22 mouse cellular contexts compared by ENCODE assay signal in genomic region chr1:56965879-56966579, GRCm38 (mm10). TPM values are rescaled to one million over a fixed set of nuclear protein-coding genes. Genes with fewer than 3 reads are reported as not detected.
DNase-seq lines count a peak whose midpoint lies in the region; ATAC-seq and TF ChIP-seq lines count a peak whose summit lies in the region.
"Had no signal": no experiment of that assay in that cellular context is flagged by ENCODE, and none has a peak within 500 bp of the region (broad histone marks: within the 10 kb centered on the region; RNA-seq: fewer than 3 reads in every experiment).

No protein-coding gene starts in this region.

- peak overlapping the region; percentile 28 for H3K4me3 ChIP-seq in forebrain, embryonic 15.5 days
- H3K4me3 ChIP-seq in forebrain, embryonic 11.5 days (ENCODE audit: low read depth, low read length) = no peak overlapping the region
- H3K4me3 ChIP-seq in midbrain, embryonic 11.5 days (ENCODE audit: low read depth, low read length) = no peak overlapping the region
- H3K4me3 ChIP-seq in midbrain, embryonic 16.5 days (ENCODE audit: low read depth, low read length) = no peak overlapping the region
- peak overlapping the region; percentile 17; the same call in 1 of the 2 replicates for H3K4me3 ChIP-seq in embryonic facial prominence, embryonic 15.5 days (replicated peaks)
- no peak overlapping the region for H3K4me3 ChIP-seq in limb, embryonic 14.5 days (replicated peaks; ENCODE audit: low read length)
- no peak overlapping the region for H3K4me3 ChIP-seq in kidney, embryonic 16.5 days (ENCODE audit: low read length)
- H3K4me3 ChIP-seq: erythroblast, embryonic 14.5 days; gastrocnemius, adult 2 months; heart, adult 2 months; hindbrain, embryonic 13.5 days; layer of hippocampus, adult 2 months; limb, embryonic 15.5 days; stomach, embryonic 15.5 days had no signal

- H3K9me3 ChIP-seq in forebrain, embryonic 15.5 days = no peaks in the 10 kb centered on the region
- H3K9me3 ChIP-seq in forebrain, embryonic 11.5 days (ENCODE audit: control insufficient read depth, low read length) = no peaks in the 10 kb centered on the region
- no peaks in the 10 kb centered on the region for H3K9me3 ChIP-seq in midbrain, embryonic 11.5 days (ENCODE audit: control insufficient read depth, low read length)
- no peaks in the 10 kb centered on the region for H3K9me3 ChIP-seq in midbrain, embryonic 16.5 days (replicated peaks; ENCODE audit: control insufficient read depth, low read length, poor library complexity, severe bottlenecking)
- H3K9me3 ChIP-seq in embryonic facial prominence, embryonic 15.5 days (replicated peaks) = no peaks in the 10 kb centered on the region
- H3K9me3 ChIP-seq in limb, embryonic 14.5 days (ENCODE audit: control insufficient read depth, low read length) = no peaks in the 10 kb centered on the region
- no peaks in the 10 kb centered on the region for H3K9me3 ChIP-seq in kidney, embryonic 16.5 days (ENCODE audit: low read length)
- H3K9me3 ChIP-seq: hindbrain, embryonic 13.5 days; limb, embryonic 15.5 days; stomach, embryonic 15.5 days had no signal

- ATAC-seq in forebrain, embryonic 15.5 days (replicated peaks) = no peak
- no peak for ATAC-seq in forebrain, embryonic 11.5 days (replicated peaks; ENCODE audit: low FRiP score)
- ATAC-seq in midbrain, embryonic 11.5 days (ENCODE audit: low FRiP score) = no peak
- ATAC-seq in midbrain, embryonic 16.5 days = no peak
- ATAC-seq in embryonic facial prominence, embryonic 15.5 days (ENCODE audit: insufficient number of reproducible peaks, low FRiP score, low TSS enrichment, low read depth) = no peak
- no peak for ATAC-seq in limb, embryonic 14.5 days (ENCODE audit: low FRiP score, low read depth)
- ATAC-seq in kidney, embryonic 16.5 days (ENCODE audit: low FRiP score, low TSS enrichment) = no peak
- ATAC-seq: intestine, postnatal 0 days; liver, postnatal 0 days had no signal

- peak overlapping the region; percentile 33; the same call in 1 of the 2 replicates for H3K9ac ChIP-seq in forebrain, embryonic 15.5 days (replicated peaks)
- no peak overlapping the region for H3K9ac ChIP-seq in forebrain, embryonic 11.5 days (ENCODE audit: low read length)
- H3K9ac ChIP-seq in midbrain, embryonic 11.5 days (ENCODE audit: low read length) = no peak overlapping the region
- H3K9ac ChIP-seq in midbrain, embryonic 16.5 days (ENCODE audit: low read depth, low read length) = no peak overlapping the region
- H3K9ac ChIP-seq in embryonic facial prominence, embryonic 15.5 days = no peak overlapping the region
- H3K9ac ChIP-seq in limb, embryonic 14.5 days (ENCODE audit: low read depth, low read length, severe bottlenecking) = no peak overlapping the region
- H3K9ac ChIP-seq in kidney, embryonic 16.5 days (replicated peaks; ENCODE audit: low read length) = no peak overlapping the region
- H3K9ac ChIP-seq: hindbrain, embryonic 13.5 days; limb, embryonic 15.5 days; liver, postnatal 0 days; stomach, embryonic 15.5 days had no signal

- peak overlapping the region; percentile 65 for H3K27ac ChIP-seq in forebrain, embryonic 15.5 days (replicated peaks)
- H3K27ac ChIP-seq in forebrain, embryonic 11.5 days (ENCODE audit: low read depth, low read length) = no peak overlapping the region
- no peak overlapping the region for H3K27ac ChIP-seq in midbrain, embryonic 11.5 days (ENCODE audit: low read depth, low read length)
- no peak overlapping the region for H3K27ac ChIP-seq in midbrain, embryonic 16.5 days (ENCODE audit: low read length)
- peak overlapping the region; percentile 49; the same call in 1 of the 2 replicates for H3K27ac ChIP-seq in embryonic facial prominence, embryonic 15.5 days (replicated peaks)
- H3K27ac ChIP-seq in limb, embryonic 14.5 days (replicated peaks; ENCODE audit: low read depth, low read length) = no peak overlapping the region
- H3K27ac ChIP-seq in kidney, embryonic 16.5 days (ENCODE audit: low read length) = no peak overlapping the region
- H3K27ac ChIP-seq: gastrocnemius, adult 2 months; heart, adult 2 months; hindbrain, embryonic 13.5 days; kidney, postnatal 0 days; layer of hippocampus, adult 2 months; limb, embryonic 15.5 days; macrophage; stomach, embryonic 15.5 days had no signal

- peaks cover 23% of the 10 kb centered on the region for H3K4me1 ChIP-seq in forebrain, embryonic 15.5 days
- peaks cover 12% of the 10 kb centered on the region; the same call in 1 of the 2 replicates for H3K4me1 ChIP-seq in forebrain, embryonic 11.5 days (replicated peaks; ENCODE audit: control insufficient read depth, insufficient read depth, low read length)
- peaks cover 17% of the 10 kb centered on the region for H3K4me1 ChIP-seq in midbrain, embryonic 11.5 days (ENCODE audit: control insufficient read depth, insufficient read depth, low read length)
- peaks cover 13% of the 10 kb centered on the region for H3K4me1 ChIP-seq in midbrain, embryonic 16.5 days (ENCODE audit: control insufficient read depth, insufficient read depth, low read length)
- H3K4me1 ChIP-seq in embryonic facial prominence, embryonic 15.5 days = peaks cover 16% of the 10 kb centered on the region
- H3K4me1 ChIP-seq in limb, embryonic 14.5 days (ENCODE audit: control insufficient read depth, insufficient read depth, low read length) = 0 out of 2 replicates have a peak, but pooled peaks cover 13% of the 10 kb centered on the region
- peaks cover 16% of the 10 kb centered on the region for H3K4me1 ChIP-seq in kidney, embryonic 16.5 days (ENCODE audit: insufficient read depth, low read length)

- WGBS in forebrain, embryonic 15.5 days = 51% methylated on average over 3 of the region's 3 CpGs
- WGBS in forebrain, embryonic 11.5 days = 68% methylated on average over 3 of the region's 3 CpGs
- WGBS in midbrain, embryonic 11.5 days = 51% methylated on average over 3 of the region's 3 CpGs
- 65% methylated on average over 3 of the region's 3 CpGs for WGBS in midbrain, embryonic 16.5 days
- 55% methylated on average over 3 of the region's 3 CpGs for WGBS in embryonic facial prominence, embryonic 15.5 days
- 28% methylated on average over 3 of the region's 3 CpGs for WGBS in limb, embryonic 14.5 days
- 58% methylated on average over 3 of the region's 3 CpGs for WGBS in kidney, embryonic 16.5 days

- no peak for TF ChIP-seq POLR2A in limb, embryonic 14.5 days (IDR thresholded peaks at IDR 0.05; ENCODE audit: borderline replicate concordance, extremely low read depth, insufficient read depth, insufficient read length)

- no peak for DNase-seq in forebrain, embryonic 11.5 days (ENCODE audit: low spot score)
- DNase-seq in midbrain, embryonic 11.5 days (ENCODE audit: low spot score, missing footprints) = peak; percentile 67
- peak; percentile 62 for DNase-seq in limb, embryonic 14.5 days (ENCODE audit: low spot score)
- no peak for DNase-seq in heart, postnatal 36 days
- DNase-seq: adrenal gland, postnatal 10 days; B cell, adult 2 months; cerebellum, adult 2 months; gastrocnemius, adult 2 months; heart, adult 2 months; liver, postnatal 0 days had no signal

- H3K4me2 ChIP-seq in forebrain, embryonic 15.5 days (replicated peaks) = peak overlapping the region; percentile 38
- no peak overlapping the region for H3K4me2 ChIP-seq in forebrain, embryonic 11.5 days (ENCODE audit: low read depth, low read length, severe bottlenecking)
- H3K4me2 ChIP-seq in midbrain, embryonic 11.5 days = no peak overlapping the region
- no peak overlapping the region for H3K4me2 ChIP-seq in midbrain, embryonic 16.5 days (ENCODE audit: low read length)
- H3K4me2 ChIP-seq in embryonic facial prominence, embryonic 15.5 days (replicated peaks) = peak overlapping the region; percentile 17; the same call in 1 of the 2 replicates
- H3K4me2 ChIP-seq in limb, embryonic 14.5 days (replicated peaks; ENCODE audit: low read depth, low read length, severe bottlenecking) = no peak overlapping the region
- H3K4me2 ChIP-seq in kidney, embryonic 16.5 days (replicated peaks; ENCODE audit: low read depth, low read length) = no peak overlapping the region
- H3K4me2 ChIP-seq: hindbrain, embryonic 13.5 days; limb, embryonic 15.5 days; stomach, embryonic 15.5 days had no signal

- H3K36me3 ChIP-seq in forebrain, embryonic 15.5 days = no peaks in the 10 kb centered on the region
- no peaks in the 10 kb centered on the region for H3K36me3 ChIP-seq in forebrain, embryonic 11.5 days (ENCODE audit: control insufficient read depth, insufficient read depth, low read length)
- no peaks in the 10 kb centered on the region for H3K36me3 ChIP-seq in midbrain, embryonic 11.5 days (ENCODE audit: control insufficient read depth, insufficient read depth, low read length)
- no peaks in the 10 kb centered on the region for H3K36me3 ChIP-seq in midbrain, embryonic 16.5 days (ENCODE audit: control insufficient read depth, insufficient read depth, low read length)
- H3K36me3 ChIP-seq in embryonic facial prominence, embryonic 15.5 days = no peaks in the 10 kb centered on the region
- no peaks in the 10 kb centered on the region for H3K36me3 ChIP-seq in limb, embryonic 14.5 days (ENCODE audit: control insufficient read depth, insufficient read depth, low read length)
- H3K36me3 ChIP-seq in kidney, embryonic 16.5 days (ENCODE audit: insufficient read depth, low read length) = no peaks in the 10 kb centered on the region
- H3K36me3 ChIP-seq: hindbrain, embryonic 13.5 days; limb, embryonic 15.5 days; stomach, embryonic 15.5 days had no signal

- intact Hi-C loops in heart, postnatal 36 days (cut with DNase I) = no loop called here

- peaks cover 8% of the 10 kb centered on the region; the same call in 1 of the 2 replicates for H3K27me3 ChIP-seq in forebrain, embryonic 15.5 days
- peaks cover 15% of the 10 kb centered on the region for H3K27me3 ChIP-seq in forebrain, embryonic 11.5 days (ENCODE audit: control insufficient read depth, insufficient read depth, low read length)
- peaks cover 35% of the 10 kb centered on the region for H3K27me3 ChIP-seq in midbrain, embryonic 11.5 days (ENCODE audit: control insufficient read depth, insufficient read depth, low read length)
- peaks cover 26% of the 10 kb centered on the region for H3K27me3 ChIP-seq in midbrain, embryonic 16.5 days (ENCODE audit: control insufficient read depth, insufficient read depth, low read depth, low read length)
- peaks cover 33% of the 10 kb centered on the region for H3K27me3 ChIP-seq in embryonic facial prominence, embryonic 15.5 days
- H3K27me3 ChIP-seq in limb, embryonic 14.5 days (ENCODE audit: control insufficient read depth, insufficient read depth, low read length) = peaks cover 33% of the 10 kb centered on the region
- H3K27me3 ChIP-seq in kidney, embryonic 16.5 days (ENCODE audit: insufficient read depth, low read length) = peaks cover 37% of the 10 kb centered on the region

RNA-seq across cellular contexts. Expression of gene Satb2, which starts 12.4 kb away (rescaled TPM):
- polyA plus RNA-seq in forebrain, embryonic 15.5 days (2015; fragmentation: Nextera tagmentation; extraction: Ambion mirVana) = 46.2 and 62.5 TPM in 2 replicates
- 1.5 and 1.9 TPM in 2 replicates for polyA plus RNA-seq in forebrain, embryonic 11.5 days (2014; fragmentation: Nextera tagmentation; extraction: Ambion mirVana)
- polyA plus RNA-seq in midbrain, embryonic 11.5 days (2014; fragmentation: Nextera tagmentation; extraction: Ambion mirVana) = 1.2 and 1.5 TPM in 2 replicates
- polyA plus RNA-seq in midbrain, embryonic 16.5 days (2015; fragmentation: Nextera tagmentation; extraction: Ambion mirVana) = 0.92 and 1.6 TPM in 2 replicates
- polyA plus RNA-seq in embryonic facial prominence, embryonic 15.5 days (2015; fragmentation: Nextera tagmentation; extraction: Ambion mirVana) = 12.0 and 14.4 TPM in 2 replicates
- 4.9 and 5.3 TPM in 2 replicates for polyA plus RNA-seq in limb, embryonic 14.5 days (2012; rRNA removed)
- polyA plus RNA-seq in limb, embryonic 14.5 days (2014; fragmentation: Nextera tagmentation; extraction: Ambion mirVana) = 5.0 and 5.3 TPM in 2 replicates
- polyA plus RNA-seq in kidney, embryonic 16.5 days (2015; fragmentation: Nextera tagmentation; extraction: Ambion mirVana) = 1.6 and 2.6 TPM in 2 replicates
- under 1 TPM; 0.35 to 0.36 TPM for total RNA-seq in heart, postnatal 36 days (2021)
- polyA plus RNA-seq: erythroblast, embryonic 14.5 days had no signal

Comparison
In these comparisons a context has a peak if more than half of its experiments do, and no peak if none do; other contexts are left out.
1. H3K27ac ChIP-seq: peak in forebrain, embryonic 15.5 days (single experiment) and embryonic facial prominence, embryonic 15.5 days (single experiment); none in forebrain, embryonic 11.5 days (single experiment), midbrain, embryonic 11.5 days (single experiment), midbrain, embryonic 16.5 days (single experiment), limb, embryonic 14.5 days (single experiment) and kidney, embryonic 16.5 days (single experiment).
2. H3K4me2 ChIP-seq: peak in forebrain, embryonic 15.5 days (single experiment) and embryonic facial prominence, embryonic 15.5 days (single experiment); none in forebrain, embryonic 11.5 days (single experiment), midbrain, embryonic 11.5 days (single experiment), midbrain, embryonic 16.5 days (single experiment), limb, embryonic 14.5 days (single experiment) and kidney, embryonic 16.5 days (single experiment).
3. H3K4me3 ChIP-seq: peak in forebrain, embryonic 15.5 days (single experiment) and embryonic facial prominence, embryonic 15.5 days (single experiment); none in forebrain, embryonic 11.5 days (single experiment), midbrain, embryonic 11.5 days (single experiment), midbrain, embryonic 16.5 days (single experiment), limb, embryonic 14.5 days (single experiment) and kidney, embryonic 16.5 days (single experiment).
4. DNase-seq: peak in midbrain, embryonic 11.5 days (single experiment) and limb, embryonic 14.5 days (single experiment); none in forebrain, embryonic 11.5 days (single experiment) and heart, postnatal 36 days (0 of 2).